Mouse (Mus musculus): ENCODE results near the gene Vipas39.
"Not testable (repeated sequence)": the region's sequence is repeated elsewhere in the genome, so short reads cannot be mapped to it uniquely, and the experiment has no call there.

The Vipas39 gene

GRCm38 (mm10) chr12:87266827-87267603 lies 959 bp upstream of the Vipas39 start:
- DNase-seq (ENCODE audit: low spot score in 2 of 2) = no peak

GRCm38 (mm10) chr12:87265444-87265843 lies 612 bp downstream of the Vipas39 start:
- no peak for DNase-seq (ENCODE audit: low spot score in 2 of 2)

GRCm38 (mm10) chr12:87260562-87260961 lies 5.5 kb downstream of the Vipas39 start:
- no peak for DNase-seq (ENCODE audit: low spot score in 2 of 2)

- no peak for DNase-seq (ENCODE audit: low spot score in 2 of 2)
Observed at GRCm38 (mm10) chr12:87256629-87257028, 9.4 kb downstream of the Vipas39 start.

- DNase-seq (ENCODE audit: low spot score in 2 of 2) = no peak
Observed at GRCm38 (mm10) chr12:87253878-87254277, 12.2 kb downstream of the Vipas39 start.

- DNase-seq (ENCODE audit: low spot score in 2 of 2) = no peak
Observed at GRCm38 (mm10) chr12:87250161-87250560, 15.9 kb downstream of the Vipas39 start.

GRCm38 (mm10) chr12:87238632-87239031 lies 27.4 kb downstream of the Vipas39 start, which contains the start of gene Noxred1:
Gene Noxred1, minus strand, starts transcription at chr12:87238732.
- no peak for DNase-seq (ENCODE audit: low spot score in 2 of 2)

- DNase-seq (ENCODE audit: low spot score in 2 of 2) = no peak
Observed at GRCm38 (mm10) chr12:87236882-87237483, 29.1 kb downstream of the Vipas39 start.

GRCm38 (mm10) chr12:87230379-87230895 lies 35.6 kb downstream of the Vipas39 start:
- DNase-seq (ENCODE audit: low spot score in 2 of 2) = no peak

- DNase-seq (ENCODE audit: low spot score in 2 of 2) = no peak
Observed at GRCm38 (mm10) chr12:87229633-87230032, 36.4 kb downstream of the Vipas39 start.

- no peak for DNase-seq (ENCODE audit: low spot score in 2 of 2)
Observed at GRCm38 (mm10) chr12:87226801-87227200, 39.3 kb downstream of the Vipas39 start.

- DNase-seq (ENCODE audit: low spot score in 2 of 2) = no peak
Observed at GRCm38 (mm10) chr12:87224950-87225349, 41.1 kb downstream of the Vipas39 start.

- no peak for DNase-seq (ENCODE audit: low spot score in 2 of 2)
Observed at GRCm38 (mm10) chr12:87219362-87219761, 46.7 kb downstream of the Vipas39 start.

GRCm38 (mm10) chr12:87217596-87217995 lies 48.5 kb downstream of the Vipas39 start:
- DNase-seq (ENCODE audit: low spot score in 2 of 2) = no peak

- DNase-seq (ENCODE audit: low spot score in 2 of 2) = no peak
Observed at GRCm38 (mm10) chr12:87216053-87216452, 50.0 kb downstream of the Vipas39 start.

GRCm38 (mm10) chr12:87212844-87213606 lies 53.0 kb downstream of the Vipas39 start:
- DNase-seq (ENCODE audit: low spot score in 2 of 2) = no peak

- not testable (repeated sequence) for DNase-seq (ENCODE audit: low spot score in 2 of 2)
Observed at GRCm38 (mm10) chr12:87205789-87206188, 60.3 kb downstream of the Vipas39 start.

GRCm38 (mm10) chr12:87201694-87202093 lies 64.4 kb downstream of the Vipas39 start:
- DNase-seq (ENCODE audit: low spot score in 2 of 2) = no peak

- DNase-seq (ENCODE audit: low spot score in 2 of 2) = peak; percentile 49 to 67
Observed at GRCm38 (mm10) chr12:87199973-87200586, 66.0 kb downstream of the Vipas39 start, which contains the start of gene Tmed8. Gene Tmed8, minus strand, starts transcription at chr12:87200454.

- peak in 1 of 2 experiments; percentile 18 for DNase-seq (ENCODE audit: low spot score in 2 of 2)
Observed at GRCm38 (mm10) chr12:87199206-87199972, 66.7 kb downstream of the Vipas39 start, which contains the start of gene Samd15. Gene Samd15, plus strand, starts transcription at chr12:87199723.

GRCm38 (mm10) chr12:87198792-87199191 lies 67.3 kb downstream of the Vipas39 start:
- no peak for DNase-seq (ENCODE audit: low spot score in 2 of 2)
